Mouse (Mus musculus) Muller cell, postnatal 12 days (primary cell): ENCODE data around the gene Thrb.
A peak's percentile ranks its signal among the peaks of the same experiment; 100 is the strongest.

Source experiments
- DNase-seq: peaks from one replicate; pipeline ENCODE4 v3.0.0-alpha.2; 2015; ENCODE audit errors: inconsistent ontology term

The Thrb gene

DNA sequence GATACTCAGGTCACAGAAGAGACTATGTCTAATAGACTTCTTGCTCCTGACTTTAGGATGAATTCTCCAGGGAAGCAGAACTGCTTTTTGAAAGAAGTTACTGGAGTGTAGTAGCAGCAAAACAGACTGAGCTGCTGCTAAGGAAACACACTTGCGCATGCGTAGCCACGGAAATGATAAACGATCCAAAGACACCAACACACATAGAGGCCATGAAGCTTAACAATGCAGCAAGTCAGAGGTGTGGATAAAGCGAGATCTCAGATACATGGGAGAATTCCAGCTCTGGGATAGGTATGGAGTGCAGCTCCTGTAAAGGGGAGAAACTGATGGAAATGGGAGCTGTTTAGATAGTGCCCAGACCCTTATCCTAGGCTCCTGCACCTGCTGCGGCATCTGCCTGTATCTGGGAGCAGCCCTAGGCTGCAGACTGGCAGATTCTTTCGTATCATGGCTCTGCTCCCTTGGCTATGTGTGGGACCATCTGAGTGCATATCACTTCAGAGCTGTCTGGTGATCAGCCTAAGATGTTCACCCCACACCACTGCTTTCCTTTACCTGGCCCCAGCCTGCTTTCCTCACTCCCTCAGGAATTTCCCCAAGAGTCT lies 53.3 kb downstream of the Thrb start:
- no peak for DNase-seq

DNA sequence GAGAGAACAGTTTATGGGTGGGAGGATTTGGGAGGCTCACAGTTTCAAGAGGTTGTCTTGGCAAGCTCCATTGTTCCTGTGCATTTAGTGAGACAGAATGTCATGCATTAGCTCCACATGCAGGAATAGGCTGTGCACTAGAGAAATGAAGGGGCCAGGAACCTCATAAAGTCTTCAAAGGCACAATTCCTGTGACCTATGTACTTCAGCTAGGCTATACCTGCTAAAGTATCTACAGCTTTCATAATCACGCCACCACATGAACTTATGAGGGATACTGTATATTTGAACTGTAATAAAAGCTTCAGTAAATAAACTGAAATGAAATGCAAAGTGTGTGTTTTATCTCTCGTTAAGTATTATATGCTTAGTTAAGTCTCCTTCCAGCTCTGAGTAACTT lies 59.4 kb downstream of the Thrb start:
- DNase-seq = no peak

DNA sequence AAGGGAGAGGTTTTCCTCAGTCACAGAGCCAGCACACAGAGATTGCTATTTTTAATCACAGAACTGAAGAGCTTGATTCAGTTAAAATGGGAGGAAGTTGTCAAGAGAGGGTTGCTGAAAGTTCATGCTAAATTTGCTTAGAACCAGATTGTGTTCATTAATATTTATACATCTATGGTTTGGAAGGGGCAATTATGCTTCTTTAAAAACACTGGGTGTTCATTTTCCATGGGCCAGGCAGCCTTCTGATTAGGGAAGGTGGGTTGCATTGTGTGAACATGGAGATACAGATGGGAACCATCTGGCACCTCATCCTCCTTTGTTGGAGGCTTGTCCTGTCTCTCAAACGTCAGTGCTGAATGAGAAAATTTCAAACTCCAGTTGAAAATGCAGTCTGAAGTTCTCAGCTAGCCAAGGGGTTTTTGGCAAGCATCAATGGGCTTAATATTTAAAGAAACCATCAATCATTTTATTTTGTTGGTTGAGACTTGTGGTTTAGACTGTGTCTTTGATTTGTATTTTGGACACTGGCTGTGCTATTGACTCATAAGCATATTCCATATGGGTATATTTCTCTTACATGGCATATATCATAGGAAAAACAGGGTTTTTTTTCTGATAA lies 62.9 kb downstream of the Thrb start:
- DNase-seq = no peak

DNA sequence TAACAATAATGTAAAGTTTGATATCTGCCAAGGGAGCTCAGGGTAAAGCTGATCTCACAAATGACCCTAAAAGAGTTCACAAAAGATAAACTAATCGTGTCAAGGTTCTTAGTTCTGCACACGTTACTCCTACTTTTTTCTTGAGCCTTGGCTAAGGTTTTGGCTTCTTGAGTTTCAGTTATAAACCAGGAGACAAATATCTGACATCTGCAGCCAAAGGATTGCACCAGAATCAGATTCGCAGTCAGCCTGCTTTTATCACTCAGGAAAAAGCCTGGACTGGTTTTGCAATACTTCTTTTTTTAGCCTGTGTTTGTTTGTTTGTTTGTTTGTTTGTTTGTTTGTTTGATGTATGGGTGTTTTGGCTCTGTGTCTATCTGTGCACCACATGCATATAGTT lies 64.5 kb downstream of the Thrb start:
- DNase-seq = no peak

DNA sequence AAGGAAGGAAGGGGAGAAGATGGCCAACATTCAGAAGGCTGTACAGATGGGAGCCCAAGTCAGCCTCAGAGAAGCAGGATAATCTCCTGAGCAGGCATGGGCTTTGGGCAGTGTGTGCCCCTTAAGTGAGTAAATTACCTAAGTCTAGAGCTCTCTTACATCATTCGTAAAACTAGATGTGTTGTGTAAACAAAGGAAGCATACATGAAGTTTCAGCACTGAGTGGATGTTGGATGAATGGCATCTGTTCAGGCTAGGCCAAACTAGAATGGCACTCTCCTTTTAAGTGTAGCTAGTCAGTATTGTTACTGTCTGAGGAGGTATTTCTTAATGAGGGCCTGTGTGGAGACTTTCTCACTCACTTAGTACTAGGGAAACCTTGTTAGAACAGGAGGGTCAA lies 66.8 kb downstream of the Thrb start:
- DNase-seq = no peak

DNA sequence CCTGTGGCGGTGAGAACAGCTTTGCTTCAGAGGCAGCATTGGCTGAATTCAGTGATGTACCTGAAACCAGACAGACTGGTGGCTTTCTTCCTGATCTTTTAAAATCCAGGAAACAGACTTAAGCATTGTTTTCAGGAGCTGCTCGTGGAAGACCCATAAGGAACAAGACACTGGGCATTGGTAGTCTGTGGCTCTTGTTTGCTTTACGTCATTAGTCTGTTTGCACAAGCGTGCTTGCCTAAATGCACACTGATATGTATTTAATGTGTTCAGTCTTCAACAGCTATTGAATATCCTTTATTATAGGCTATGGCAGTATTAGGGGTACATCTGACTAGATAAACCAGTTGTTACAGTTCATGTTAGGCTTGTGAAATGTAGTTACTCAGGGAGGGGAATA lies 67.8 kb downstream of the Thrb start:
- DNase-seq = no peak

DNA sequence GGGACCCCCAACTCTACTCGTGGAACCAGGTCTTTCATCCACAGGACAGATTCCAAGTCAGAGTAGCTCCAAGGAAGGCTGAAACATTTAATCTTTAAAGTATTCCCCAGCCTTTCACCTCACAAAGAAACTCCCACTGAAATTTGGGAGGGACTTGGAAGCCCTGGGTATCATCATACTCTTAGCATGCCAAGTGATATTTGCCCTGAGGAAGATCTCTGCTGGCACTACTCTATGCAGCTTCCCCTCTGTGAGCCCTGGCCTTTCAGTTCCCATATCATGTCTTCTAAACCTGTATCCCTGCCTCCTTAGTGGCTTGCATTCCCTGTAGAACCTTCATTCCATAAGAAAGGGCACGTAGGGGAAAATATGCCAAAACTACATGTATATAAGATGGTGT lies 68.8 kb downstream of the Thrb start:
- DNase-seq = no peak

DNA sequence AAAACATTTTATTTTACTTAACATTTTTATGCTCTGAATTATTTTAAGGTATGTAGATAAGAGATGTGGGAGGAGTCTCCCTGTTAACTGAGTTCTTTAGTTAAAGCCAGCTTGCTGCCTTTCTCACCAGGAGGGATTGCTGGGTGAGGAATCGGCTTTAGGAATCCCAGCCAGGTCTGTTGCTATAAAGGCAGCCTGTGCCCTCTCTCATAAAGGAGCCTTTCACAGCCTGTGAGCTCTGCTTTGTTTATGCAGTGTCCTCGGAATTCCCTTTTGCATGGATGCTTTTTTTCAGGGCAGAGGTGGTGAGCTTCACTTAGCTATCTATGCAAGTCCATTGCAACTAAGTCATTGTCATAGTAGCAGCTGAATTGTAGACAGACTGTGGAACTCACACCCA lies 71.0 kb downstream of the Thrb start:
- DNase-seq = peak; percentile 81

DNA sequence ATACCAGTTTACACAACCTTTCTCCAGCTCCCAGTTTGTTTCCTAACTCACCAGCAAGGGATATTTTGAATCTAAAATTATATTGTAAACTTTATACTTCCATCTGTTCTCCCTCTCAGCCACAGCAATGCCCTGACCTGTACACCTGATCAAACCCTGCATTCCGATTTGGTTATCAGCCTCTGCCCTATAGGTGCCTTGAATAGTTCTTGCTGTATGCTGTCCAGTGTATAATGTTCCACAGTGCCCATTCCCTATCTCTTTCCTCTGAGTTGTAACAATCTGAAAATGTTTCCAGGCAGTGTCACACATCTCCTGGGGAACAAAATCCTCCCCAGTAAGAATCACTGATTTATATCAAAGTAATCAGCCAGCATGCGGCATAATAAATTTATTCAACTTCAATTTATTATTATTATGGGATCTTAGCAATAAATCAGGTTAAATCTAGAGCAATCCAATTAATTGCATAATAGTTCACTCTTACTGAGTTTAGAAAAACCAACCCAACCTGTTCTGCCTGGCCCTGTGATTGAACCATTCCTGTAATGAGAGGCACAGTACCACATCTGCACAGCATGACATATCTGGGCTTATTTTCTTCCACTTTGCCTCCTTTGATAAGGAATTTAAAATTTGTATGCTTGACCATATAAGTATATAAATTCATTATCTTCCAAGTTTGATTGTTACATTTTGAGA lies 73.2 kb downstream of the Thrb start:
- no peak for DNase-seq

DNA sequence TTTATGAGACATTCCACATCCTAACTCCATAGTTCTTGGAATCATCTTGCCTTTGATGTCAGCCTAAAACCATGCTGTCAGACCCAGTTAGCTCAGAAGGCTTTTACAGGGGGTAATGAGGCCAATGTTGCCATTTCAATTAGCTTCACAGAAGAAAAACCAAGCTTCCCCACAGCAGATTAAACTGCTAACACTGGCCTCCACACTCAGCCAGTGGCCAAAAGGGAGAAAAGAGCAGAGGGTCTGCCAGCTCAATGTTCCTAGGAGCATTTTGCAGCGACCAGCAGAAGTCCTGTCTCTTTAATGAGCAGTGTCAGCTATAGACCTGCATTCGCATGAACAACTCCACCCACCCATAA lies 73.7 kb downstream of the Thrb start:
- DNase-seq = peak; percentile 84

DNA sequence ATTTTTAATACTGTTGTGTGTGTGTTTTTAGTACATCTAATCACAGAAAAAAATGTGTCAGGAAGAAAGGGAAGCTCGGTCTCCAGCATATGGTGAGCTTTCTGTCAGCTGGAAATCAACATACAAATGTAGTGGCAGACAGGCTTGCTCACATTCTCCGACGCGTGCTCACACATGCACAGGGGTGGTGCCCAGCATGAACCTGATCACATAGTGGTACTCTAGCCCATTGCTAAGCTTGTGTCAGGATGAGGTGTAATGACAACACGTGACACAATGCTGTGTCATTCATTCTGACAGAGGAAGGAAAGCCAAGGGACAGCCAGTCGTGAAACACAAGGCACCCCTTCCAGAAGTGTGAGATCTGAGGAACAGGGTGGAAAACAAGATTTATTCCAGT lies 75.4 kb downstream of the Thrb start:
- DNase-seq = no peak

DNA sequence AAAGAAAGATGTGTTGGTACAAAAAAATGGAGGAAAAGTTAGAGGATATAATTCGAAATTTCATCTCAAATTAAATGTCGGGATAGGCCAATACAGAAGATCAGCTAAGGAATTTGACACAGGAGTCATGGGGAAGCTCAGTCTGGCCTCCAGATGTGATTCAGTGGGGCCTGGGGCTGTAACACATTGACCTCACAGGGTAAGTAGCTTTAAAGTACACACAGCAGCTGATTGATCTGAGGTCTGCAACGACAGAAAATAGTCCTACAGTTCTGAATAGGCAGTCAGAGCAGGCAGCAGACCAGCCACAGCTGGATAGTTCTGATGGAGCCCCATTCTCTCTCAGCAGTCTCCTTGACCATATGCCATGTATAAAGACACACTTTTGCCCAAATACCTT lies 80.8 kb downstream of the Thrb start:
- no peak for DNase-seq

DNA sequence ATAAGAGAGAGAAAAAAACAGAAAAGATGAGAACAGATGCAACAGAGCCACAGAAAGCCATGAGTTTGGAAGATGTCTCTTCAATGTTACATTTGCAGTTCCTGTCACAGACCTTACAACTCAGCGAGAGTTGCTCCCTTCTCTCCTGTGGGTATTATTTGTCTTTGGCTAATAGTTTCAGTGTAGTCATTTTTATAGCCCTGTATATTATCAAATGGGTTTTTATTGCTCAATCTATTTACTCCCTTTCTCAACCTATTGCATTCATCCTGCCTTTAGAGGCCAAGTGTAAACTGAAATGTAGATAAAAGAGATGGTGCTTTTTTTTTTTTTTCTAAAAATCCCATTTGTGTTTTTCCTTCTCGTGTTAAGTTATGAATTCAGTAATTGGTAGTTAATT lies 82.2 kb downstream of the Thrb start:
- no peak for DNase-seq

DNA sequence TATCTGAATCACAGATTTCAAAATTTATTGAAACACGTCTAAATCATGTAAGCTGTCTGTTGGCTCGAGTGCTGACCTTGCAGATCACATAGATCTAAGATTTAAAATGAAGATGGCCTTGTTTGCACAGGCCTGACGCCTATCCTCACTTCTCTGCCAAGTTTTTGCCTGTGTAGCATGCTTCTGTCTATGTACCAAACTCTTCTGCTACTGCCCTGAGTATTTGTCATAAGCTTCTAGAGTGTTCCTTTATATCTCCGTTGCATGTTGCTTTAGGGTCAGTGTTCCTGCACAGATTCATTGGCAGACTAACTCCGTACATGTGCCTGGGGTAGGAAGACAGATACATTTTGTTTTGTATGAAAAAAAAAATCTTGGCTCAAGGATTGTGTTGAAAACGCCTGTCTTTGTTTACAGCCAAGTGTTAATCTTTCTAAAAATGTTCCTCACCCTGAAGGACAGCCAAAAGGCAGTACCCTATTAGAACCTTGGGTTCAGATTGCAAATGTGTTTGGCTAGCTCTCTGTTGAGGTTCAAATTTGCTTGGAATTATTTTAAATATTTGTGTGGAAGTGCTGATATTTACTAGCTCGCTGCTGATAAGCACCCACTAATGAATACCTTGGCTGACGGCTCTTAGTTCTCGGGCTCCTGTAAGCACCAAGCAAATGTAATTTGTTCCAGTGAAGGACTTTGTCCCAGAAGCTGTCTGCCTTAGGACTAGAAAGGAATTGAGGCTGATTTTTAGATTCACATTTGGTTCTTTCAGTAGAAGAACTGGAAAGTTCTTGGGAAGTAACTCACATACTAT lies 83.0 kb downstream of the Thrb start:
- peak; percentile 52 for DNase-seq

DNA sequence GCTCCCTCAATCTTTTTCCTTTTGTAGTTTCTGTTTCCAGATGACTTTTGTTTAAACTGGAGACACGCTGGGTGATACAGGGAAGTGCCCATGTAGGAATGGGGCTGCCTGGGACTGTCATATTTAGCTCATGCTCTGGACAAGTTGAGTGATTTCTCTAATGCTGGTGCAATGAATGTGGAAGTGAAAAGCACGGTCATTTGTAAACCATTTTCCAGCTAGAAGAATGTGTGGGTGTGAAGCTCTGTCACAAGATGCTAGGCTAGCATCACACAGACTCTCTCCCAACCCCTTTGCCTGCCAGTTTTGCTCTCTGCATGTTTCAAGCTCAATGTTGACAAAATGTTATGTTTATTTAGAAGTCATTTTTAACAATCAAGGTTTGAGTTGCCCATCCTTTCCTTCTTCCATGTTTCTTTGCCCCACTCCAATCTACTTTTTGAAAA lies 83.7 kb downstream of the Thrb start:
- no peak for DNase-seq

DNA sequence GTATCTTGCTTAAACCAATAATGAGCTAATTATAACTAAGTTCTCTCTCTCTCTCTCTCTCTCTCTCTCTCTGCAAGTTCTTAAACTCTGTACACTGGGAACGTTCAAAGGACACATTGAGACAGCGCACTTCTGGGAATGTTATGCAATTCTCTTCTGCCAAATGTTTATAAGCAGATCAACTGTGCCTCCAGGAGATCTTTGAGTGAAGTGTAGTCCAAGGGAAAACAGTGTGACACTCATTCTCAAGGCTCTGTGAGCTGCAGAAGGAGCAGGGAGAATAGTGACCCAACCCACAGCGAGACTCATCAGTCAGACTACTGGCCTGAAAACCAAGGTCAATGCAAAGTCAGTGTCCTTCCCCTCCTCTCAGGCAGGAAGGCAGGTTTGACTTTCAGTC lies 87.9 kb downstream of the Thrb start:
- no peak for DNase-seq

DNA sequence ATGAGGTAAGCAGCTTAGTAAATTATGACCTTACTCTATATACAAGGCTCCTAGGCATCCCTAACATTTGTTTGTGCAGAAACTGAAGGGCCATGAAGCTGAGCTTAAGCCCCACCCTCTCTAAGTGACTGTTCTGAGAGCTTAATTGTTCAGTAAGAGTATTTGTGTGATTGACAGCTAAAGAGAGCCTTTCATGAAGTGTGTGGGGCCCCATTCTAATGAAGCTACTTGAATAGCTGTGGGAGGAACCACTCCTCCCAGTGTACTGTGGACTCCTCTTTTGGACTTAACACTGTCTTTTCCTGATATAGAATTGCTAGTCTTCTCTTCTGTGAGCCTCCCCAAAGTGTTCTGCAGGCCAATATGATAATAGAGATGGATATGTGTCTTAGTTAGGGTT lies 88.9 kb downstream of the Thrb start:
- DNase-seq = no peak

DNA sequence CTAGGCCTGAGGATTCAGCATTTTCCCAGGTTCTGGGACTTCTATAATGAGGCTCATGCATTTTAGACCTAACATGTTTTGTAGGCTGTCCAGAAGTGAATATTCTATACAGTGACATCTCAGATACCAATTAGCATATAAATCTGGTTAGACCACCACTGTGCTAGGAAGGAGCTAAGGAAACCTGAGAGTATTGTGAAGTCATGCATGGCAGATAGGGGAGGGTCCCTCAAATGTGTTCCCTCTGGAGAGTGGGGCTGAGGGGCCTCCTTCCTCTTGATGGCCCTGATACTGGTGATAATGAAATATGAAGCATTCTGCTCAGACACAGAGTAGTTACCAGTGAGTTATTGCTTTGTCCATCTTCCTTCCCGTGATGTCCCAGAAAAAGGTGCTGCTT lies 91.8 kb downstream of the Thrb start:
- DNase-seq = no peak

DNA sequence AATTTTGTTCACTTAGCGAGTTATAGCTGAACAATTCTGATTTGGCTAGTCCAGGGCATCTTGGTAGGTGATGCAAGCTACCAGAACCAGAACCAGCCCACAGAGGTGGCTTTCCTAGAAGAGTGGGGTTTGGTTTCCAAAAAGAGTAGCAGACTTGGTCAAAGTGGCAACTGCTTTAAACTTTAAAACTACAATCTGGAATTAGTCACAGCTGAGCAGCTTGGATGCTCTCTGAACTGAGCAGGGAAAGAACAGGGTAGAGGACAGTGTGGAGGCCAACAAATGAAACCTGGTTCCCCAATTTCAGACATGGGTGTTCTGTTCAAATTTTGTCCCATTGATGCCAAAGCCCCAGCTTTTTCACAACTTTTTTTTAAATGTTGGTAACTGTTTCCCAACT lies 93.4 kb downstream of the Thrb start:
- DNase-seq = no peak

DNA sequence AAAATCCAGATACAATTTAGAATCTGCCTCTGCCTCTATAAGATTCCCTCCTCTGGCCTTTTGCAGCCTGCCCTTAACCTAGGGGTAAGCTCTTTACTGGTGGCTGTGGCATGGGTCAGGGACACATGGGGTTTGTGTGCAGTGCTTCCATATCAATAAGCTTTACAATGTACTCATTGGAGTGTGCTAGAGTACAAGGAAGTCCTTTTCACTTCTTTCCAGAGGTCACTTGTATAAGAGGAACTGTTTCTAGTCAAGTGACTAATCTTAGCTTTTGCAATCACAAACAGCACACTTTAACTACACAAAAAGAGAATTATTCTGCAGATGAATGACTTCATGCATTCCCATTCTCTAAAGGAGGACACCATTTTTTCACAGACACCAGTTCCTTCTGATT lies 96.7 kb downstream of the Thrb start:
- no peak for DNase-seq

DNA sequence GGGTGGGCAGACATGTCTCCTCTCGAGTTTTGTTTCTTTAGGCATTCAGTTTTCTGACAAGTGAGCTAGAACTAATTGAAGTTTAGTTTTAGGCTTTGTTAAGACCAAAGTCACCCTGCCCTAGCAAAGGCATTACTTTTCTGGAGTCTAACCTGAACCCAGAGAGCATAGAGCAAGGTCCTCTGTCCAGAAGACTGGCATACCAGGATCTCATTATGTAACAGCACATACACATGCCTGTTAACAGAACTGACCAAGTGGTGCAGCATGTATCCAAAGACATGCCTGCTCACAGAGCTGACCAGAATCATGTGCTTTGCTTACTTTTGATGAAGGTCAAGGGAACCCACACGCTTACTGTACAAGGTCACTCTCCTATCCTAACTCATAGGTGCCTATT lies 107.9 kb downstream of the Thrb start:
- no peak for DNase-seq

DNA sequence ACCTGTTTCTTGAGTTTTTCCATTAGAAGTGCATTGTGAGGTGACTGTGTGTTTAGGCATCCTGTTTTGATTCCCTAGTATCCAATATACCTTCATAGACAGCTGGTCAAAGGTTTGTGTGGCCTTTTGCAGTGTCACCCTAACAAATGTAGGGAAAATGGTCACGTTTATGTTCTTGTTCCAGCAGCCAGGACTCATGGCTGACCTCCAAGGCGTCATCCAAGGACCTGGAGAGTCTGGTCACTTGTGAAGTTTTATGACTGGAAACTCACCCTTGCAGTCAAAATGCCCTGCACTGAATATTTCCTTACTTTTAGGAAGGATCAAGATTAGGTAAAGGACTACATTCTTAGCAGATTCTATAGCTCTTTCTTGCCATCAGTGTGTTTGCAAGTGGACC lies 114.3 kb downstream of the Thrb start:
- DNase-seq = no peak

DNA sequence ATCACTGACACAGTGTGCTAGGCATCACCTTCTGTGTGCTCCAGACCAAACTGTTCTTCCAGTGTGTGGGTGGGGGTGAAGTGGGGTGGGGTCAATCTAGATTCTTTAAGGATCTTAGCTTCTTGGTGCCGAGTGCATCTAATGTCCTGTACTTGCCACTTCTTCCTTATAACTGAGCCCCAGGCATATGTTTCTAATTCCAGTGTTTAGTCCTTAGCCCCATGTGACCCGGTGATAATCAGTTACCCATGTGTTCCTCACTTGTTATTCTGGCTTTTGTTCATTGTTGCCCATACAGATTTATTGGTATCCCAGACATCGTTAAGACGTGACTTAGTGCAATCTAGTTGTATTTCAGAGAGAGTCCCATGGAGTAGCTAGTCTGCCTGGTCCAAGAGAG lies 121.9 kb downstream of the Thrb start:
- DNase-seq = no peak
